Mouse (Mus musculus) liver, embryonic 14.5 days (tissue): ENCODE measurements at regions not wholly inside any gene's neighbourhood (a gene's known extent, or its start where the extent isn't known, plus 50 kb on each side); places are given as distances from the start of the nearest gene placed in this dataset.

Source experiments
- CTCF ChIP-seq: IDR thresholded peaks from 2 replicates; pipeline ENCODE4 v1.5.1; 2016; ENCODE audit warnings: antibody characterized with exemption, low read depth, control low read depth
- EP300 ChIP-seq: IDR thresholded peaks from 2 replicates; pipeline ENCODE4 v1.6.1; 2016; ENCODE audit warnings: antibody characterized with exemption, low read depth

DNA sequence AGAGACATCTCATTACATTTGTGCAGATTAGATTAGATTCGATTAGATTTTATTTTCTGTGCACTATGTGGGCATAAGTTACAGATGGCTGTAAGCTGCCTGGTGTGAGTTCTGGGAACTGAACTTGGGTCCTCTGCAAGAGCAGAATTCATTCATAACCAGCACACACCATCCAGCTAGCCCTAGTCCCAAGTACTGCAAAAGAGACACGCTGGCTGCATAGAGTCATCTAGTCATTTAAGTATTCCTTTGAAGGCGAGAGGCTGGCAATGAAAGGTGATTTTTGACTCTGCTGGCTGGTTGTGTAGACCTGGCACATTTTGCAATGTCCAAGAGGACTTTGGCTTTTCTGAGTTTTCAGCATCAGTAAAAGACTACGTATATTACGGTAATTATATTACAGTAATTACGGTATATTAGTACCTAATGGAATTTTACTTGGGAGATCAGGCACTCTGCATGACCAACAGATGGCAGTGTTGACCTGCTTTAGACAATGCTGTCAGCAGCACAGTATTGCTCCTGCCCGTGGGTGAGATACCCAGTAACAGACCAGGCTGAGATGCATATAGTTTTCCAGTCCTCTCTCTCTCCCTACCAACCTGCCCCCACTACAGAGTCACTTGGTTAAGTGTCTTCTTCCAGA, 67.9 kb downstream of the Gpr6 start:
- TF ChIP-seq CTCF (peak; percentile 93), EP300 (no peak; the same call in 1 of the 2 replicates)
